Mouse (Mus musculus) liver, embryonic 11.5 days (tissue): ENCODE measurements at regions not wholly inside any gene's neighbourhood (a gene's known extent, or its start where the extent isn't known, plus 50 kb on each side); places are given as distances from the start of the nearest gene placed in this dataset.

Source experiments
- ATAC-seq: fragments of 200-750 bp; cut with Nextera tagmentation; replicated peaks from 2 replicates; pipeline ENCODE4 v1.8.0; 2017; ENCODE audit warnings: moderate number of reproducible peaks, mild to moderate bottlenecking, moderate TSS enrichment, moderate library complexity; ENCODE audit not compliant: low FRiP score
- DNase-seq: peaks from one replicate; pipeline ENCODE4 v3.0.0-alpha.2; 2017; ENCODE audit warnings: low spot score
- H3K27ac ChIP-seq: fragments of 300-500 bp; sonication (generic); 2 replicates; pipeline ENCODE4 v1.5.1; 2014; ENCODE audit warnings: mild to moderate bottlenecking, low read depth, low read length, control low read depth
- H3K27me3 ChIP-seq: fragments of 300-500 bp; sonication (generic); replicated peaks from 2 replicates; pipeline ENCODE4 v1.6.1; 2014; ENCODE audit warnings: low read length, mixed read lengths; ENCODE audit not compliant: control insufficient read depth, insufficient read depth
- H3K36me3 ChIP-seq: fragments of 300-500 bp; sonication (generic); 2 replicates; pipeline ENCODE4 v1.6.1; 2014; ENCODE audit warnings: mild to moderate bottlenecking, low read length, moderate library complexity, mixed read lengths; ENCODE audit not compliant: control insufficient read depth, insufficient read depth
- H3K4me1 ChIP-seq: fragments of 300-500 bp; sonication (generic); replicated peaks from 2 replicates; pipeline ENCODE4 v1.6.1; 2014; ENCODE audit warnings: low read length, mixed read lengths; ENCODE audit not compliant: control insufficient read depth, insufficient read depth
- H3K4me2 ChIP-seq: fragments of 300-500 bp; sonication (generic); 2 replicates; pipeline ENCODE4 v1.6.1; 2014; ENCODE audit warnings: mild to moderate bottlenecking, control low read depth, moderate library complexity
- H3K4me3 ChIP-seq: fragments of 300-500 bp; sonication (generic); 2 replicates; pipeline ENCODE4 v1.5.1; 2014; ENCODE audit warnings: low read depth, low read length, control low read depth
- H3K9ac ChIP-seq: fragments of 300-500 bp; sonication (generic); 2 replicates; pipeline ENCODE4 v1.6.1; 2014; ENCODE audit warnings: low read depth, low read length, control low read depth
- H3K9me3 ChIP-seq: fragments of 300-500 bp; sonication (generic); 2 replicates; pipeline ENCODE4 v1.6.1; 2016; ENCODE audit warnings: low read length, inconsistent platforms, mixed read lengths; ENCODE audit not compliant: control insufficient read depth
- WGBS: fragments of 180-500 bp; shearing (Covaris S2); extraction: QIAGEN DNeasy Blood & Tissue Kit; methylation state at CpG from one replicate; pipeline ENCODE4 v1.1.7; 2014; 5-methylcytosine and 5-hydroxymethylcytosine counted together

GRCm38 (mm10) chr17:75804358-75804757, 252.6 kb upstream of the Fam98a start:
- Histone ChIP-seq H3K4me1 (no peaks in the 10 kb centered on the region), H3K4me3 (no peak overlapping the region), H3K27me3 (no peaks in the 10 kb centered on the region), H3K27ac (no peak overlapping the region), H3K4me2 (no peak overlapping the region), H3K9me3 (no peaks in the 10 kb centered on the region), H3K9ac (no peak overlapping the region), H3K36me3 (no peaks in the 10 kb centered on the region)
- ATAC-seq (no peak), DNase-seq (no peak)
- 61% methylated on average over 1 of the region's 1 CpGs for WGBS

DNA sequence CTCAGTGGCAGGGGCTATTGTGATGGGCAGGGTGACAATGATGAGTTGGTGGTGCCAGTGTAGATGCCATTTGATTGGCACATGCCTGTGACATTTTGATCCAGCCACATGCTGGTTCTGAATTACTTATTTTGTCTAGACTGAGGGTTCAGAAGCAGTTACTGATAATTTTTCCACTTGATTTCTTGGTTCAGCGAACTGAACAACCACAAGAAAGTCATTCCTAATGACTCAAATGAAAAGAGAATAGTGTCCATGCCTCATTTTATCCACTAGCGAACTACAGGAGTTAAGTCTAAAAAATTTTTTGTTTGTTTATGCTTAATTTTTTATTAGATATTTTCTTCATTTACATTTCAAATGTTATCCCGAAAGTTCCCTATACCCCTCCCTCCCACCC, 244.6 kb upstream of the Fam98a start:
- Histone ChIP-seq H3K9me3 (no peaks in the 10 kb centered on the region), H3K4me3 (no peak overlapping the region), H3K36me3 (no peaks in the 10 kb centered on the region), H3K27ac (no peak overlapping the region), H3K4me2 (no peak overlapping the region), H3K4me1 (no peaks in the 10 kb centered on the region), H3K27me3 (no peaks in the 10 kb centered on the region), H3K9ac (no peak overlapping the region)
- DNase-seq (no peak), ATAC-seq (no peak)
- 83% methylated on average over 3 of the region's 3 CpGs for WGBS

GRCm38 (mm10) chr17:75795772-75796171, 244.0 kb upstream of the Fam98a start:
- Histone ChIP-seq H3K36me3 (no peaks in the 10 kb centered on the region), H3K9me3 (no peaks in the 10 kb centered on the region), H3K4me2 (no peak overlapping the region), H3K4me3 (no peak overlapping the region), H3K27ac (no peak overlapping the region), H3K9ac (no peak overlapping the region), H3K27me3 (no peaks in the 10 kb centered on the region), H3K4me1 (no peaks in the 10 kb centered on the region)
- DNase-seq (no peak), ATAC-seq (no peak)
- 89% methylated on average over 3 of the region's 3 CpGs for WGBS

DNA sequence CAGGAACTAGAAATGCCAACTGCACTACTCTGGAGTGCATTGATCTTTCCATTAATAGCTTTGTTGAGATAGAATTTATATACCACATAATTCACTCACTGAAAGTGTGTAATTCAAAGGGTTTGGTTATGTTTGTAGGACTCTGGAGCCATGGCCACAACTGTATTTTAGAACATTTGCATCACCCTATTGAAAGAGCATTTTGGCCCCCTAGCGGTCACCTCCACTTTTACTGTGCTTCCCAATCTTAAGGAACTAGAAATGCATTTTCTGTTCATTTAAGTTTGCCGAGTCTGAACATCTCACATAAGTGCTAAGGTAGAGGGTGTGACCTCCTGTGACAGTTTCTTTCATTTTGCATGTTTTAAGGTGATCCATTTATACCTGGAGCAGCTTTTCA, 228.0 kb upstream of the Fam98a start:
- Histone ChIP-seq H3K9ac (no peak overlapping the region), H3K9me3 (no peaks in the 10 kb centered on the region), H3K4me3 (no peak overlapping the region), H3K4me2 (no peak overlapping the region), H3K36me3 (no peaks in the 10 kb centered on the region), H3K4me1 (no peaks in the 10 kb centered on the region), H3K27ac (no peak overlapping the region), H3K27me3 (no peaks in the 10 kb centered on the region)
- 37% methylated on average over 2 of the region's 2 CpGs for WGBS
- no peak; the same call in 1 of the 2 replicates for ATAC-seq
- DNase-seq = no peak

- Histone ChIP-seq H3K4me2 (no peak overlapping the region), H3K36me3 (no peaks in the 10 kb centered on the region), H3K4me1 (no peaks in the 10 kb centered on the region), H3K9me3 (no peaks in the 10 kb centered on the region), H3K27ac (no peak overlapping the region), H3K4me3 (no peak overlapping the region), H3K9ac (no peak overlapping the region), H3K27me3 (no peaks in the 10 kb centered on the region)
- WGBS = 73% methylated on average over 7 of the region's 7 CpGs
- no peak for ATAC-seq
- no peak for DNase-seq
These were observed 224.9 kb upstream of the Fam98a start for GRCm38 (mm10) chr17:75776611-75777010.

DNA sequence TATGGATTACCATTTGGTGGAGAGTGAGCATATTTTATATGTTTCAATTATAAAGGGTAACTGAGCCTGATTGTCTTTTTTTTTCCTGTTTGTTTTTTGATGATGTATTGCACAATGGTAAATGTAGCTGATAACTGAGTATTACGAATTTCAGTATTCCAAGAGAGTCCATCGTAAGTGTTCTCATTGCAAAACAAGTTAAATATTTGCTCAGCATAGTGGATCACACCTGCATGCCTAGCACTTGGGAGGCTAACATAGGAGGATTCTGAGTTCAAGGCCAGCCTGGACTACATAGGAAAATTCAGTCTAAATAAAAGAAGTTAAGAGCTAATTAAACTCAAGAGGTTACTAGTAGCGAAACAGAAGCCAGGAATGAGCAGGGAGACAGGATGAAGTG, 223.8 kb upstream of the Fam98a start:
- Histone ChIP-seq H3K4me2 (no peak overlapping the region), H3K4me3 (no peak overlapping the region), H3K27ac (no peak overlapping the region), H3K9ac (no peak overlapping the region), H3K27me3 (no peaks in the 10 kb centered on the region), H3K4me1 (no peaks in the 10 kb centered on the region), H3K36me3 (no peaks in the 10 kb centered on the region), H3K9me3 (no peaks in the 10 kb centered on the region)
- ATAC-seq (no peak), DNase-seq (no peak)
- 73% methylated on average over 3 of the region's 3 CpGs for WGBS

DNA sequence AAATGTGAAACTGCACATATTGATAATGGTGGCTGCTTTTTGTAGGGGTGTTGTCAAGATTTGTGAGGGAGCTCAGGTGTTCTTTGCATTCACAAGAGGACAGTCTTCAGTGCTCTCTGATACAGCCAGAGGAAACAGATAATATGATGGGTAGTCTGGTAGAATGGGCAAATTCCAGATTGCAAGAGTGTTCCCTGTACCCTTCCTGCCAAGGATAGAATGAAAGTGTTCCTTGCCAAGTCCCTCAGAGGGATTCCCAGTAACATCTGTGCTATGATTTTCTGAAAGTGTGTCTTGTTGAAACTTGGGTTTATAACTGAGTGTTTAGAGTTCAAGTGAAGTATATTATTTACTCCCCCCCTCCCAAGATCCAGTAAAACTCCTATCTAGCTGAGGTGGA, 221.1 kb upstream of the Fam98a start:
- Histone ChIP-seq H3K27ac (no peak overlapping the region), H3K4me3 (no peak overlapping the region), H3K27me3 (no peaks in the 10 kb centered on the region), H3K9me3 (no peaks in the 10 kb centered on the region), H3K4me1 (no peaks in the 10 kb centered on the region), H3K4me2 (no peak overlapping the region), H3K9ac (no peak overlapping the region), H3K36me3 (no peaks in the 10 kb centered on the region)
- DNase-seq = no peak
- ATAC-seq = no peak

DNA sequence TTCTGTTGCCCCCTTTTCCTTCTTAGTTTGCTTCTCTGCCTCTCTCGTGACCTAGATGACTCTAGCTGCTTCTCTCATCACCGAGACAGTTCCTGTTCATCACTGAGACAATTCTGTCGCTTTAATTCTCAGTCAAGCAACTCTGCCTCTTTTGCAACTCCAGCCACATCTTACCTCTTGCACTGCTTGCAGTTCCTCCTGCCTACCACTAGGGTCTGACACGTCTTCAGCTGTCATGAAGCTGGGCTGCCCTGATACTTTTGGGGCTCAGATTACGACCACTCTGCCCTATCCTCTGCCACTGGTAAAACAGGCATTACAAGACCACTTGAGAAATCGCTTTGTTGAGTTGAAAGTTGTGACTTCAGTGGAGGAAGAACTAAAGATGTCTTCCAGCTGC, 216.9 kb upstream of the Fam98a start:
- no peak overlapping the region for H3K4me3 ChIP-seq
- H3K27me3 ChIP-seq = no peaks in the 10 kb centered on the region
- ATAC-seq (no peak), DNase-seq (no peak)
- no peak overlapping the region for H3K9ac ChIP-seq
- no peak overlapping the region for H3K27ac ChIP-seq
- H3K4me1 ChIP-seq = no peaks in the 10 kb centered on the region
- H3K36me3 ChIP-seq = no peaks in the 10 kb centered on the region
- no peaks in the 10 kb centered on the region for H3K9me3 ChIP-seq
- 74% methylated on average over 6 of the region's 6 CpGs for WGBS
- H3K4me2 ChIP-seq = no peak overlapping the region

GRCm38 (mm10) chr17:75763391-75763790, 211.6 kb upstream of the Fam98a start:
- H3K4me1 ChIP-seq = no peaks in the 10 kb centered on the region
- no peak overlapping the region for H3K4me2 ChIP-seq
- no peaks in the 10 kb centered on the region for H3K27me3 ChIP-seq
- no peaks in the 10 kb centered on the region for H3K9me3 ChIP-seq
- no peak overlapping the region for H3K27ac ChIP-seq
- no peak for DNase-seq
- no peak overlapping the region for H3K4me3 ChIP-seq
- 78% methylated on average over 2 of the region's 2 CpGs for WGBS
- H3K9ac ChIP-seq = no peak overlapping the region
- H3K36me3 ChIP-seq = no peaks in the 10 kb centered on the region
- no peak for ATAC-seq
